In genomic region chr11:101253613-101254389, GRCm38 (mm10) we compare ENCODE assay signal across 8 mouse cellular contexts. TPM values are rescaled to one million over a fixed set of nuclear protein-coding genes. Genes with fewer than 3 reads are reported as not detected.
DNase-seq lines count a peak whose midpoint lies in the region; ATAC-seq and TF ChIP-seq lines count a peak whose summit lies in the region.

Gene Vps25 (plus strand): TSS chr11:101253707.

- peaks cover 23% of the 10 kb centered on the region for H3K36me3 ChIP-seq in hindbrain, embryonic 10.5 days
- H3K36me3 ChIP-seq in lung, postnatal 0 days (ENCODE audit: insufficient read depth, low read length) = no peaks in the 10 kb centered on the region

- DNase-seq in MN1 (ENCODE audit: low spot score) = peak; percentile 88
- DNase-seq in cerebellum, adult 9-10 months = peak; percentile 83
- peak; percentile 50 to 88 for DNase-seq in frontal cortex, adult 2 months (ENCODE audit: extremely low spot score in 1 of 2, low spot score in 1 of 2)
- DNase-seq in hindbrain, embryonic 10.5 days (ENCODE audit: low spot score) = peak; percentile 87
- peak; percentile 80 for DNase-seq in layer of hippocampus, adult 9-11 months
- DNase-seq in lung, postnatal 0 days (ENCODE audit: low spot score) = peak; percentile 90
- DNase-seq in ovary, postnatal 10 days (ENCODE audit: low spot score) = peak; percentile 74
- DNase-seq in thymus, postnatal 0 days (ENCODE audit: low spot score) = peak; percentile 87

- H3K4me1 ChIP-seq in hindbrain, embryonic 10.5 days (replicated peaks) = peaks cover 22% of the 10 kb centered on the region
- peaks cover 3% of the 10 kb centered on the region; the same call in 1 of the 2 replicates for H3K4me1 ChIP-seq in lung, postnatal 0 days (ENCODE audit: insufficient read depth, low read depth, low read length)

- ATAC-seq in lung, postnatal 0 days = peak; percentile 91

- peak within 1 kb of the TSS; percentile 82 for H3K4me3 ChIP-seq in hindbrain, embryonic 10.5 days
- H3K4me3 ChIP-seq in lung, postnatal 0 days (ENCODE audit: low read depth, low read length) = peak within 1 kb of the TSS; percentile 92

- H3K9ac ChIP-seq in lung, postnatal 0 days (replicated peaks; ENCODE audit: low read depth) = peak within 1 kb of the TSS; percentile 87

- peak within 1 kb of the TSS; percentile 83 for H3K4me2 ChIP-seq in lung, postnatal 0 days (replicated peaks; ENCODE audit: low read depth, low read length)

- no peak for TF ChIP-seq EP300 in lung, postnatal 0 days (IDR thresholded peaks at IDR 0.05)

- H3K27ac ChIP-seq in hindbrain, embryonic 10.5 days = peak within 1 kb of the TSS; percentile 96
- peak within 1 kb of the TSS; percentile 92 for H3K27ac ChIP-seq in lung, postnatal 0 days (ENCODE audit: low read length)

- H3K9me3 ChIP-seq in hindbrain, embryonic 10.5 days = no peaks in the 10 kb centered on the region
- H3K9me3 ChIP-seq in lung, postnatal 0 days (ENCODE audit: low read length) = no peaks in the 10 kb centered on the region

- peak; percentile 53 for TF ChIP-seq CTCF in lung, postnatal 0 days (IDR thresholded peaks at IDR 0.05)

- WGBS in hindbrain, embryonic 10.5 days = under 1% methylated on average over 40 of the region's 40 CpGs
- 0% methylated on average over 38 of the region's 40 CpGs for WGBS in lung, postnatal 0 days

- no peaks in the 10 kb centered on the region for H3K27me3 ChIP-seq in hindbrain, embryonic 10.5 days (ENCODE audit: insufficient read depth, poor library complexity, severe bottlenecking)
- no peaks in the 10 kb centered on the region for H3K27me3 ChIP-seq in lung, postnatal 0 days (replicated peaks; ENCODE audit: insufficient read depth, low read length)

RNA-seq across cellular contexts. Expression of gene Vps25, which starts in this region (rescaled TPM):
- 63.8 TPM in 2 replicates for polyA plus RNA-seq in frontal cortex, adult 2 months (2012; rRNA removed)
- polyA plus RNA-seq in hindbrain, embryonic 10.5 days (2016; fragmentation: Nextera tagmentation; extraction: Ambion mirVana) = 135 TPM in 2 replicates
- 121 and 133 TPM in 2 replicates for polyA plus RNA-seq in lung, postnatal 0 days (2015; fragmentation: Nextera tagmentation; extraction: Ambion mirVana)
- polyA plus RNA-seq in thymus, postnatal 0 days (2015; fragmentation: Nextera tagmentation; extraction: Ambion mirVana) = 132 and 149 TPM in 2 replicates

Comparison
In these comparisons a context has a peak if more than half of its experiments do, and no peak if none do; other contexts are left out.
1. Peak in every context shown above with its lines: DNase-seq, ATAC-seq, H3K4me3 ChIP-seq and H3K27ac ChIP-seq.